Mouse (Mus musculus) midbrain, postnatal 0 days (tissue): Measurements from ENCODE around the gene Gm11627. TPM values are rescaled to one million over a fixed set of nuclear protein-coding genes. Genes with fewer than 3 reads are reported as not detected.
A peak's percentile ranks its signal among the peaks of the same experiment; 100 is the strongest.

Source experiments
- ATAC-seq: fragments of 200-750 bp; cut with Nextera tagmentation; 2 replicates; pipeline ENCODE4 v1.8.0; 2017; ENCODE audit warnings: moderate number of reproducible peaks, mild to moderate bottlenecking, moderate TSS enrichment, moderate library complexity; ENCODE audit not compliant: low FRiP score
- DNase-seq: peaks from one replicate; pipeline ENCODE4 v3.0.0-alpha.2; 2015; ENCODE audit warnings: low spot score
- H3K27ac ChIP-seq: fragments of 300-500 bp; sonication (generic); 2 replicates; pipeline ENCODE4 v1.5.1; 2014; ENCODE audit warnings: low read depth, mild to moderate bottlenecking, low read length, mixed read lengths
- H3K27me3 ChIP-seq: fragments of 300-500 bp; sonication (generic); 2 replicates; pipeline ENCODE4 v1.6.1; 2014; ENCODE audit warnings: low read length, control low read depth, mixed read lengths; ENCODE audit not compliant: insufficient read depth
- H3K36me3 ChIP-seq: fragments of 300-500 bp; sonication (generic); 2 replicates; pipeline ENCODE4 v1.6.1; 2014; ENCODE audit warnings: low read length, control low read depth, mixed read lengths; ENCODE audit not compliant: insufficient read depth
- H3K4me1 ChIP-seq: fragments of 300-500 bp; sonication (generic); 2 replicates; pipeline ENCODE4 v1.6.1; 2014; ENCODE audit warnings: mild to moderate bottlenecking, control low read depth, antibody characterized with exemption, low read length, mixed read lengths; ENCODE audit not compliant: insufficient read depth
- H3K4me2 ChIP-seq: fragments of 300-500 bp; sonication (generic); 2 replicates; pipeline ENCODE4 v1.6.1; 2014; ENCODE audit warnings: low read depth, mild to moderate bottlenecking, low read length, mixed read lengths; ENCODE audit not compliant: poor library complexity, severe bottlenecking
- H3K4me3 ChIP-seq: fragments of 300-500 bp; sonication (generic); 2 replicates; pipeline ENCODE4 v1.5.1; 2014; ENCODE audit warnings: low read depth, mild to moderate bottlenecking, low read length, moderate library complexity
- H3K9ac ChIP-seq: fragments of 300-500 bp; sonication (generic); replicated peaks from 2 replicates; pipeline ENCODE4 v1.6.1; 2014; ENCODE audit warnings: mild to moderate bottlenecking, low read length, moderate library complexity, mixed read lengths; ENCODE audit not compliant: poor library complexity, severe bottlenecking
- H3K9me3 ChIP-seq: fragments of 300-500 bp; sonication (generic); 2 replicates; pipeline ENCODE4 v1.6.1; 2016; ENCODE audit warnings: low read length, control low read depth
- CTCF ChIP-seq: IDR thresholded peaks from 2 replicates; pipeline ENCODE4 v1.5.1; 2016; ENCODE audit warnings: antibody characterized with exemption, mild to moderate bottlenecking
- WGBS: fragments of 180-500 bp; shearing (Covaris S2); extraction: QIAGEN DNeasy Blood & Tissue Kit; methylation state at CpG from one replicate; pipeline ENCODE4 v1.1.7; 2014; 5-methylcytosine and 5-hydroxymethylcytosine counted together
- polyA plus RNA-seq: library from polyadenylated mRNA; unstranded; fragments of >200 nt; fragmentation: Nextera tagmentation; extraction: Ambion mirVana; gene quantifications from 2 replicates; pipeline ENCODE4 v1.2.1, GENCODE M21; 2015
- total RNA-seq: library from RNA; depleted of rRNA; stranded (reverse); fragments of >200 nt; gene quantifications from 2 replicates; pipeline ENCODE4 v1.2.3, GENCODE M21; 2014

Gm11627 gene
- total and polyA plus RNA-seq, 2 experiments from 2014 or later, result 1.1 to 4.6 TPM

GRCm38 (mm10) chr11:102578341-102579118, 731 bp downstream of the Gm11627 start:
- no peaks in the 10 kb centered on the region for H3K36me3 ChIP-seq
- H3K9ac ChIP-seq, result no peak overlapping the region
- no peaks in the 10 kb centered on the region for H3K9me3 ChIP-seq
- no peaks in the 10 kb centered on the region for H3K27me3 ChIP-seq
- peak overlapping the region; percentile 40; the same call in 1 of the 2 replicates for H3K27ac ChIP-seq
- 0 out of 2 replicates have a peak, but pooled peaks cover 5% of the 10 kb centered on the region for H3K4me1 ChIP-seq
- peak overlapping the region; percentile 12; the same call in 1 of the 2 replicates for H3K4me3 ChIP-seq
- ATAC-seq, result 0 out of 2 replicates have a peak, but pooled peaks have one; percentile 27
- peak; percentile 69 for DNase-seq
- TF ChIP-seq CTCF, result peak; percentile 87
- 5% methylated on average over 27 of the region's 27 CpGs for WGBS
- H3K4me2 ChIP-seq, result peak overlapping the region; percentile 25

DNA sequence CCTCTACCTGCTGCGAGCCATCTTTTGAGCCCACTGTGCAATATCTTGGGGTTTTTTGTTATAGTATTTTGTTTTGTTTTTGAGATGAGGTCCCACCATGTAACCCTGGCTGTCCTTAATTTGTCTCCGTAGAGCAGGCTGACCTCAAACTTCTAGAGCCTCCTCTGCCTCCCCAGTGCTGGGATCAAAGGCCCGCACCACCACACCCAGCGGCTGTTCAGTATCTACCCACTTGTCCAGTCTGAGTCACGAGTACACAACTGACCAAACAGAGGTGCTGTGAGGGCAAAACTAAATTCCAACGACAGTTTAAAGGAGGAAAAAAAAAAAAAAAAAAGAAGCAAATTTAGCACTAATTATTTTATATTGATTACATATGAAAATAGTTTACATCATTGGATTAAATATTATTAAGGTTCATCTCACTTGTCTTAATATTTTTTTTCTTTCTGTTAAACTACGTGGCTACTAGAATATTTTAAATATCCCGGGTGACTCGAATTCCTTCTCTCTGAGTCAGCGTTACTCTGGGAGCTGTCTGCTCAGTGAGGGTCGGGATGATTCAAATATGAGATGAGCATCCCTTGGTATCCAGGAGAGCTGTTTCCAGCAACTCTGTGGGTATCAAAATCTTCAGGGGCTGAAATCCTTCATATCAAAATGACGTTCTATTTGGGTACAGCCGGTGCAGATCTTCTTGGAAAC, 3.1 kb downstream of the Gm11627 start:
- H3K4me3 ChIP-seq, result no peak overlapping the region
- no peak for TF ChIP-seq CTCF
- no peaks in the 10 kb centered on the region for H3K36me3 ChIP-seq
- 74% methylated on average over 13 of the region's 13 CpGs for WGBS
- ATAC-seq (no peak), DNase-seq (no peak)
- no peak overlapping the region for H3K9ac ChIP-seq
- H3K27ac ChIP-seq, result no peak overlapping the region
- H3K27me3 ChIP-seq, result no peaks in the 10 kb centered on the region
- 0 out of 2 replicates have a peak, but pooled peaks cover under 1% of the 10 kb centered on the region for H3K4me1 ChIP-seq
- H3K9me3 ChIP-seq, result no peaks in the 10 kb centered on the region
- H3K4me2 ChIP-seq, result no peak overlapping the region

GRCm38 (mm10) chr11:102575034-102575433, 4.2 kb downstream of the Gm11627 start:
- no peak for TF ChIP-seq CTCF
- 50% methylated on average over 1 of the region's 1 CpGs for WGBS
- DNase-seq (no peak), ATAC-seq (no peak)
- H3K4me2 ChIP-seq, result no peak overlapping the region
- no peak overlapping the region for H3K27ac ChIP-seq
- no peaks in the 10 kb centered on the region for H3K4me1 ChIP-seq
- no peak overlapping the region for H3K4me3 ChIP-seq
- no peaks in the 10 kb centered on the region for H3K9me3 ChIP-seq
- H3K36me3 ChIP-seq, result no peaks in the 10 kb centered on the region
- H3K27me3 ChIP-seq, result no peaks in the 10 kb centered on the region
- H3K9ac ChIP-seq, result no peak overlapping the region

DNA sequence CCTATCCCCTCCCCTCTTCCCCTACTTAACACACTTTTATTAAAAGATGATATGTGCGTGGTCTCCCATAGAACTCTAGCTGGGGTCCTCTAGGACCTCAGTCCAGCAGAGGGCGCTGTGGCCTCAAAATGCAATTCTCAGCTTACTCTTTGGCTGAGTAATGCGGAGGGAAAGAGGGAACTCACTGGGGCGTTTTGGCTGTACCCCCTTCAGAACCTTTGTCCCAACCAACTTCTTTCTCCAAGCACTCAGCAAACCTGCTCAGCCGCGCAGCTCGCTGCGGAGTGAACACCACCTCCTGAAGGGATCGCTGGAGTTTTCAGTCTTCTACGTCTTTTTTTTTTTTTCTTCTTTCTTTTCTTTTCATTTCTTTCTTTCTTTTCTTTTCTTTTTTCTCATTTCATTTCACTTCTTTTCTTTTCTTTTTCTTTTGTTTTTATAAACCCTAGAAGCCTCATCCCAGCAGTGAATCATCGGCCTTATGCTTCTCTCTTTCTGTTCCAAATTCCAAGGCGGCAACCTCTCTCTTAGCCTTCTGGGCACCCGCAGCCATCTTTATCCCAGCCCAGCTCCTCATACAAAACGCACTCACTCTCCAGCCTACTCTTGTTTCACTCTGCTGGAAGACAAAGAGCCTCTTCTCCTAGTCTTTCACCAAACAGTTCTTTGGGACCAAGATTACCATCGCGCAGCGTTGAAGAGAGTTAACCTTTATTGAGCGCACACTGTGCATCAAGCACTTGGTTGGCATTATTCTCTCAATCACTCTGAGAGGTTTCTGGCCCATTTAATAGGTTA, 6.2 kb downstream of the Gm11627 start:
- Histone ChIP-seq H3K4me3 (peak overlapping the region; percentile 27), H3K27me3 (no peaks in the 10 kb centered on the region), H3K27ac (no peak overlapping the region), H3K9me3 (no peaks in the 10 kb centered on the region), H3K4me1 (no peaks in the 10 kb centered on the region), H3K4me2 (peak overlapping the region; percentile 69), H3K36me3 (no peaks in the 10 kb centered on the region), H3K9ac (no peak overlapping the region)
- 8% methylated on average over 18 of the region's 18 CpGs for WGBS
- ATAC-seq (no peak), DNase-seq (peak; percentile 93)
- peak; percentile 91 for TF ChIP-seq CTCF

GRCm38 (mm10) chr11:102568756-102569377, 10.4 kb downstream of the Gm11627 start:
- Histone ChIP-seq H3K27ac (no peak overlapping the region), H3K4me1 (no peaks in the 10 kb centered on the region), H3K4me3 (no peak overlapping the region), H3K9ac (no peak overlapping the region), H3K36me3 (no peaks in the 10 kb centered on the region), H3K4me2 (no peak overlapping the region), H3K27me3 (no peaks in the 10 kb centered on the region), H3K9me3 (no peaks in the 10 kb centered on the region)
- no peak for TF ChIP-seq CTCF
- 82% methylated on average over 7 of the region's 7 CpGs for WGBS
- DNase-seq, result no peak
- no peak for ATAC-seq
